Mouse (Mus musculus) neural tube, embryonic 14.5 days (tissue): ENCODE results near the gene Borcs8. TPM values are rescaled to one million over a fixed set of nuclear protein-coding genes. Genes with fewer than 3 reads are reported as not detected.

ENCODE experiments used
- ATAC-seq: fragments of 200-750 bp; cut with Nextera tagmentation; 2 replicates; pipeline ENCODE4 v1.8.0; 2017; ENCODE audit warnings: low read depth, mild to moderate bottlenecking, moderate TSS enrichment, moderate library complexity
- H3K27ac ChIP-seq: fragments of 300-500 bp; sonication (generic); 2 replicates; pipeline ENCODE4 v1.5.1; 2014; ENCODE audit warnings: low read depth, mild to moderate bottlenecking, control low read depth, low read length, moderate library complexity, mixed read lengths
- H3K27me3 ChIP-seq: fragments of 300-500 bp; sonication (generic); 2 replicates; pipeline ENCODE4 v1.6.1; 2014; ENCODE audit warnings: low read length; ENCODE audit not compliant: control insufficient read depth, insufficient read depth
- H3K36me3 ChIP-seq: fragments of 300-500 bp; sonication (generic); 2 replicates; pipeline ENCODE4 v1.6.1; 2014; ENCODE audit warnings: low read length, mixed read lengths; ENCODE audit not compliant: control insufficient read depth, insufficient read depth
- H3K4me1 ChIP-seq: fragments of 300-500 bp; sonication (generic); 2 replicates; pipeline ENCODE4 v1.6.1; 2014; ENCODE audit warnings: low read length; ENCODE audit not compliant: control insufficient read depth, insufficient read depth
- H3K4me2 ChIP-seq: fragments of 300-500 bp; sonication (generic); 2 replicates; pipeline ENCODE4 v1.6.1; 2014; ENCODE audit warnings: mild to moderate bottlenecking, low read depth, low read length, control low read depth
- H3K4me3 ChIP-seq: fragments of 300-500 bp; sonication (generic); 2 replicates; pipeline ENCODE4 v1.5.1; 2014; ENCODE audit warnings: low read depth, low read length, control low read depth, mixed read lengths
- H3K9ac ChIP-seq: fragments of 300-500 bp; sonication (generic); replicated peaks from 2 replicates; pipeline ENCODE4 v1.6.1; 2014; ENCODE audit warnings: low read depth, mild to moderate bottlenecking, control low read depth, low read length, mixed read lengths
- H3K9me3 ChIP-seq: fragments of 300-500 bp; sonication (generic); 2 replicates; pipeline ENCODE4 v1.6.1; 2016; ENCODE audit warnings: low read length; ENCODE audit not compliant: control insufficient read depth
- WGBS: fragments of 180-500 bp; shearing (Covaris S2); extraction: QIAGEN DNeasy Blood & Tissue Kit; methylation state at CpG from one replicate; pipeline ENCODE4 v1.1.7; 2014; 5-methylcytosine and 5-hydroxymethylcytosine counted together
- polyA plus RNA-seq: library from polyadenylated mRNA; unstranded; fragments of >200 nt; fragmentation: Nextera tagmentation; extraction: Ambion mirVana; gene quantifications from 2 replicates; pipeline ENCODE4 v1.2.1, GENCODE M21; 2014

Borcs8 gene
- polyA plus RNA-seq = 63.7 and 72.3 TPM in 2 replicates

DNA sequence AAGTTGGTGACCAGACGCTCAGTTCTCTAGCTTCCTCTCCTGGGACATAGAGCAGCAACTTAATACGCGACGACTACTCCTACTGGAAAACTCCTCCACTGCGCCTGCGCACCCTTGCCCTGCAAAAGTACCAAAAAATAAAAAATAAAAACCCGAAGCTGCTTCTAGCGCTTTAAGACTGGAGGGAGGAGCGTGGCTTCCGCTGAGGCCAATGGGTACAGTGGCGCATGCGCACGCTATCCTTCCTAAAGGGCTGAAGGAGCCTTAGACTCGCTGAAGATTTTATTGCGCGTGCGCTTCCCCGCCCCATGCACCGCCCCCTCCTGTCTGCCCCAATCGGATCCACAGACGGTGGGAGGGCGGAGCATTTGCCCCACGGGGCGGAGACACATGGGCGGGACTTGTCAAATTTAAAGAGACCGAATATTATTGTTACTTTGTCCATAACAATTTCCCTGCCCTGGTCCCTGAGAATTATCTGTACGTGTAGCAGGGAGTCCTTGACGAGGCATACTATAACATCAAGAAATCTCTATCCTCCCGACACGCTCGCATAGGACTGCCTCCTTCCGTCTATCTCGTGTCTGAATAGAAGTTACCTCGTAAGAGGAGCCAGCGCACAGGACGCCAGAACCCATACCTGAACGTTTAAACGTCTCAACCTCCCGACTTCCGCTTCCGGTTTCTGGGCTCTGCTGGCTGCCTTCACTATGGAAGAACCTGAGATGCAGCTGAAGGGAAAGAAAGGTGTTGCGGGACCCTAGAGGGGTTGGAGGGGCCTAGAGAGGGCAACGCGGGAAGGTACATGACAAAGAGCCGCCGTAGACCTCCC lies at the start of gene Borcs8, which contains the start of the genes Rfxank and Mef2b:
Gene Borcs8, plus strand, starts transcription at position 474 of the 832 bp plus-strand sequence.
Gene Rfxank, minus strand, starts transcription at position 129 of the 832 bp plus-strand sequence.
Gene Mef2b, plus strand, starts transcription at position 686 of the 832 bp plus-strand sequence.
- Histone ChIP-seq H3K36me3 (peaks cover 27% of the 10 kb centered on the region), H3K4me3 (peak within 1 kb of the TSS; percentile 60), H3K4me1 (peaks cover 18% of the 10 kb centered on the region), H3K27ac (peak within 1 kb of the TSS; percentile 82), H3K27me3 (no peaks in the 10 kb centered on the region), H3K9me3 (no peaks in the 10 kb centered on the region), H3K4me2 (peak within 1 kb of the TSS; percentile 81), H3K9ac (peak within 1 kb of the TSS; percentile 63)
- under 1% methylated on average over 46 of the region's 46 CpGs for WGBS
- ATAC-seq = peak; percentile 97

- Histone ChIP-seq H3K9ac (no peak overlapping the region), H3K4me2 (no peak overlapping the region), H3K36me3 (peaks cover 36% of the 10 kb centered on the region), H3K27me3 (peaks cover 15% of the 10 kb centered on the region), H3K9me3 (no peaks in the 10 kb centered on the region), H3K4me1 (peaks cover 13% of the 10 kb centered on the region), H3K27ac (no peak overlapping the region), H3K4me3 (no peak overlapping the region)
- no peak for ATAC-seq
- WGBS = 67% methylated on average over 8 of the region's 8 CpGs
Measured at GRCm38 (mm10) chr8:70092786-70093185, 46.5 kb upstream of the Borcs8 start.

- Histone ChIP-seq H3K27ac (no peak overlapping the region), H3K9ac (no peak overlapping the region), H3K36me3 (peaks cover 77% of the 10 kb centered on the region), H3K4me1 (no peaks in the 10 kb centered on the region), H3K9me3 (no peaks in the 10 kb centered on the region), H3K27me3 (no peaks in the 10 kb centered on the region), H3K4me3 (no peak overlapping the region), H3K4me2 (no peak overlapping the region)
- WGBS = 77% methylated on average over 8 of the region's 8 CpGs
- ATAC-seq = no peak
Measured at GRCm38 (mm10) chr8:70099276-70099675, 40.0 kb upstream of the Borcs8 start.

DNA sequence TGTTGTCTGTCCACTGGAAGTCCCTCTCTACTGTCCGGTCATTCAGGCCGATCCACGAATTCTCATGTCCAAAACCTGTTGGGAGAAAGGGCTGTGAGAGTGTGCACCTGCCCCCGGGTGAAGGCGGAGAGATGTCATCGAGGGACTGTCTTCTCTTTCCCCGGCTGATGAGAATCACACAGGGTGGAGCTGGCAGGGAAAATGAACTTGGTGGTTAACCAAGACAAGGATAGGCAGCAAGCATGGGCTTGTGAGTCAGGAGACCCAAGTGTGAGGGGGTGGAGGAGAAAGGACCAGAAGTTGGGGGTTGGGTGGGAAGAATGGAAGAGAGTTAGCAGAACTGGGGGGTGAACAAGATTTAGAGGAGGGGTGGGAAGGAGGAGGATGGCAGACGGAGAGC lies 39.1 kb upstream of the Borcs8 start:
- H3K36me3 ChIP-seq = peaks cover 72% of the 10 kb centered on the region
- H3K27me3 ChIP-seq = no peaks in the 10 kb centered on the region
- ATAC-seq = no peak
- H3K4me2 ChIP-seq = no peak overlapping the region
- no peak overlapping the region for H3K27ac ChIP-seq
- WGBS = 92% methylated on average over 8 of the region's 8 CpGs
- H3K9ac ChIP-seq = no peak overlapping the region
- no peaks in the 10 kb centered on the region for H3K4me1 ChIP-seq
- H3K9me3 ChIP-seq = no peaks in the 10 kb centered on the region
- no peak overlapping the region for H3K4me3 ChIP-seq

DNA sequence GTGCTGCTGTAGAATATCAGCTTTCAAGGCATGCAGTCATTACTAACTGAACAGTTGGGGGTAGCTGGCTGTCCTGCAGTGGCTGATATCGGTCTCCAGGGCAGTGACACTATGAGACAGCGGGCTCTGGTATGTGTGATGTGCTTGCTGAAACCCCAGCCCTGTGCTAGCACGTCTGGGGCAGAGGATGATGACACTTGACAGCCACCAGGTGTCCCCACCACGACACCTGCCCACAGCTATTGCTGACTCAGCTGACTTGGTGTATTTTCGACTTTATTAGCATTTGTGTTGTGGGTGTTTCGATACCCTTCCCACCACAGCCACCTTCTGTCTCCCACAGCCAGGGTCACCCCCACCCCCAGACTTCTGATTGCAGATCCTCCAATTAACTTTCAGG lies 34.8 kb upstream of the Borcs8 start:
- peak; percentile 67; the same call in 1 of the 2 replicates for ATAC-seq
- Histone ChIP-seq H3K27me3 (no peaks in the 10 kb centered on the region), H3K9me3 (no peaks in the 10 kb centered on the region), H3K27ac (no peak overlapping the region), H3K36me3 (peaks cover 76% of the 10 kb centered on the region), H3K4me2 (no peak overlapping the region), H3K4me1 (no peaks in the 10 kb centered on the region), H3K9ac (no peak overlapping the region), H3K4me3 (no peak overlapping the region)
- 14% methylated on average over 6 of the region's 6 CpGs for WGBS

DNA sequence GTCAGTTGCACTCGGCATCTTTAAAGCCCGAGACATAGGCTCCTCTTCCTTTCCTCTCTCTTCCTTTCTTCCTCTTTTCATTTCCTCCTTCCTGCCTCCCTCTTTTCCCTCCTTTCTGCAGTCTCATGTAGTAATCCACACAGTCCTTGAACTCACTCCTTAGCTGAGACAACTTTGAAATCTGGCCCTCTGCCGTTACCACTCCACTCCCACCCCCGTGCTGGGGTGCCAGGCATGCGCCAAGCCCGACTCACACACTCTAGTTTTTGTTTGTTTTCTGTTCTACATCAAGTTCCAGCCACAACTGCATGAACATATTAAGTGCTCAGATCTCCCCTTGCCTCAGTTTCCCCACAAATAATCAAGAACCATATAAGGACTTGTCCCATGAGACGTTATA lies 34.4 kb upstream of the Borcs8 start:
- Histone ChIP-seq H3K9me3 (no peaks in the 10 kb centered on the region), H3K4me3 (no peak overlapping the region), H3K27me3 (no peaks in the 10 kb centered on the region), H3K9ac (no peak overlapping the region), H3K4me1 (no peaks in the 10 kb centered on the region), H3K36me3 (peaks cover 76% of the 10 kb centered on the region), H3K27ac (no peak overlapping the region), H3K4me2 (no peak overlapping the region)
- no peak for ATAC-seq
- 84% methylated on average over 7 of the region's 7 CpGs for WGBS

- H3K27ac ChIP-seq = no peak overlapping the region
- peaks cover 79% of the 10 kb centered on the region for H3K36me3 ChIP-seq
- H3K9me3 ChIP-seq = no peaks in the 10 kb centered on the region
- no peak overlapping the region for H3K4me2 ChIP-seq
- no peaks in the 10 kb centered on the region for H3K4me1 ChIP-seq
- no peak overlapping the region for H3K9ac ChIP-seq
- no peaks in the 10 kb centered on the region for H3K27me3 ChIP-seq
- H3K4me3 ChIP-seq = no peak overlapping the region
- no peak for ATAC-seq
- 86% methylated on average over 2 of the region's 2 CpGs for WGBS
Measured at GRCm38 (mm10) chr8:70110451-70110850, 28.8 kb upstream of the Borcs8 start.

DNA sequence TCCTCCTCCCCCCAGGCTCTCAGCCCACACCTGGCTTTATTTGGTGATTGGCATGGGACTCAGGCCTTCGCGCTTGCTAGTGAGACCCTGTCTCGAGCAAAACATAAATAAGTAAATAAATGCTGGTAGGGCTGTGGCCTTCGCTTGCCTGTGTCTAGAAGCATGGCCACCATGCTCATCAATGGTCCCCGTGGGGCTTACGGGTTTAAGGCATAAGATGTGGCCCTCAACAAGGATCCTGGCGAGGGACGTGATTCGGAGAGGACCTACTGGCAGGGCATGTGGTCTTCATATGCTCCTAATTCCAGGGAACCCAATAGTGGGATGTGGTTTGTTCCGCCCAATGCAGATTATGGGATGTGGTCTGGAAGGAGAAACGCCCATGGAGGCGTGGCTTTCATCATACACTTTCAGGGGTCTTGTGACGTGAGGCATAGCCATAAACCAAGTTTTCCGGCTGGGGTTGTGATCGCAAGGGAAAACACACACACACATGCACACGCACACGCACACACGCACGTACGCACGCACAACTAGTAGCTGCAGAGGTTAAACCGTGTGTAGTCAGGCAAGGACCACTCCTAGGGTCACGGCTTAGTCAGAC lies 28.0 kb upstream of the Borcs8 start:
- WGBS = 56% methylated on average over 23 of the region's 23 CpGs
- no peak overlapping the region for H3K4me3 ChIP-seq
- H3K27ac ChIP-seq = no peak overlapping the region
- H3K4me1 ChIP-seq = no peaks in the 10 kb centered on the region
- no peak; the same call in 1 of the 2 replicates for ATAC-seq
- H3K9ac ChIP-seq = no peak overlapping the region
- no peak overlapping the region for H3K4me2 ChIP-seq
- no peaks in the 10 kb centered on the region for H3K9me3 ChIP-seq
- H3K27me3 ChIP-seq = no peaks in the 10 kb centered on the region
- H3K36me3 ChIP-seq = peaks cover 78% of the 10 kb centered on the region
